Mouse (Mus musculus) adrenal gland (tissue): ENCODE results near the gene Lrmda.

Experiments
- intact Hi-C: fragments of 180-260 bp; cut with DNase I; formaldehyde crosslinking; loops from one replicate; pipeline ENCODE4 v1.15.1; 2025

The Lrmda gene

DNA sequence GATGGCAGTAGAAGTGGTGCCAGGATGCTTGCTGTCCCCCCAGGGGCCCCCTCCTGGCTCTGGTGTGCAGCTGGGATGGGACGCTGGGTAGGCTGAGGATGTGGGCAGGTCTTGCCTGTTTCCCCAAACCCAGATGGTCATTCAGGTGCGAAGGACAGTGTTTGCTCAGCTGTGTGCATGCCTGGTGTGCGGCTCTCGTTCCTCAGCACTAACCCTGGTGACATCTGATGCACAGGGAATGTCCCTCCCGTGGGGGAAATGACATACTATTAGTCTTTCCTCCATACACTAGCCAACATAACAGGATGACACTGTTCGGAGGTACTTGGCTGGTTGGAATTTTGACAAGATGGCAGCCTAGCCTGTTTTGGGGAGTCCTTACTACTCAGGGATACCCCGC is 69.8 kb downstream of the Lrmda start:
- intact Hi-C loops: no loop called here

DNA sequence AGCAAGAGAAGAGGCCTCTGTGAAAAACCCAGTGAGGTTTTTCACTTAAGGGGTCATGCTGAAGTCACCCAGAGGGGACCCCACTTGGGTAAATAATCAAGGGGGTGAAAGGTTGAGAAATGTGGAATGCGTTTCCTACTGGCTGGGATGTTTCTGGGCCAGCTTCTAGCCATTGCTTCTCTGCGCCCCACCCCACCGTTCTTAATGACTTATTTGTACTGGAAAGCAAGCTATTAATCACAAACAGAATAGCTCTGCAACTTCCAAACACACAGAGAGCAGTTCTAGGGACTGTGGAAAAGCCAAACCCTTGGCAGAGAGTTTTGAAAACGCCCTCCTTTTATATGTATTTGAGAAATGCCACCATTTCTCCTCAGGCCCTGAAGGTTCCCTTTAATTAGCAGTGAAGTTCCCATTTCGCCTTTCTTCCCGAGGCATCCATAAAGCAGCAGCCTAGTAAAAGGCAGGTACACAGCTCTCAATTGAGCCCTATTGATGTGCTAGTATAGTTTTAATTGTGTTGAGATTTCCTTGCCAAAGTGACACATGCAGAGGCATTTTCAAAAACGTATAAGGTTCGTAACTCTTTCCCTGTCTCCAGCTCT is 70.5 kb downstream of the Lrmda start:
- intact Hi-C loops: no loop called here

DNA sequence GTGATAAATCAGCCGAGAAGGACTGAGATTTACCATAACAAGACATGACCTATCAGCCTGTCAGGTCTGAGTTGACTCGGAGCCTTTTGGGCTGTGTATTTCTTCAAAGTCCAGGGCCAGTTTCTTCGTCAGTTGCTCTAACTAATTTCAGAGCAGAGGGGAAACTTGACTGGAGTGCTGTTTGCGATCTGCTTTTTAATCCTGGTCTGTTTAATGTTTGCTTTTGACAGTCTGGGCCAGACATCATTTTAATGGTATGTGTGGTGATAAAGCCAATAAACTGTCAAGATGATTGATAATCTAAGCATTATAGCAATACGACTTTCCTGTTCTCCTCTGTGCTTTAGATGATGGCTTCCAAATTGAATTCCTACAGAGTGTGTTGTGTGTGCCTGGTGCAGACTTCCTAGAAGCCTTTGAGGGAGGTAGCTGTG is 71.3 kb downstream of the Lrmda start:
- intact Hi-C loops: no loop called here

DNA sequence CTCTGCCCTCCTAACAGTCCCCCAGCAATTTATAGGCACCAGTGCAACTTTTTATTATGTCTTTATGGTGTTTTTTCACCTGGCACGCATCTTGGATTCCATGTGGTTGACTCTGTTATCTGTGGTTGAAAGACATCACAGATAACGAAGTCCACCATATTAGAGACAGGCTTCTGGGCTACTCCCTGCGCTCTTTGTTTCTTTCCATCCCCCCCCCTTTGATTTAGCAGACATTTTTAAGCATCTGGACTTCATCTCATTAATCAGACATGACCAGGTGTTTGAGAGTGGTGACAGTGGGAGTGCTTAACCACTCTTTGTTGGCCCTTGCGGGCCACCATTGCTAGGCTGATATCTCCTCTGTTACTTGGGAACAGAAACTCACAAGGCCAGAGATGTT is 71.8 kb downstream of the Lrmda start:
- intact Hi-C loops: no loop called here

DNA sequence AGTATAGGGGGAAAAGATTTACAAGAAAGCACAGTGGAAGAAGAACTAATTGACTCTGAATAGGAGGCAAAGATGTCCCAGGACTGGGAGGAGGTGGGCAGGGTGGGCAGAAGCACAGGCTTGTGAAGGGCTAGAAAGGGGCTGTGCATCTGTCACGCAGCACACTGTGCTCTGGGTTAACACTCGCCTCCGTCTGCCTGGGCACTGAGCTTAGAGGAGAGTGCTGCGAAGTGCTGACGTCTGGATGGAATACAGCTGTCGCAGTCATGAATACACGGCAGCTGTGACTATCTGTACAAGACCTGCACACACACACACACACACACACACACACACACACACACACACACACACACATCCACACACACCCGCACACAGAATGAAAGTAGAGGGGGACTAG is 73.6 kb downstream of the Lrmda start:
- intact Hi-C loops: no loop called here

DNA sequence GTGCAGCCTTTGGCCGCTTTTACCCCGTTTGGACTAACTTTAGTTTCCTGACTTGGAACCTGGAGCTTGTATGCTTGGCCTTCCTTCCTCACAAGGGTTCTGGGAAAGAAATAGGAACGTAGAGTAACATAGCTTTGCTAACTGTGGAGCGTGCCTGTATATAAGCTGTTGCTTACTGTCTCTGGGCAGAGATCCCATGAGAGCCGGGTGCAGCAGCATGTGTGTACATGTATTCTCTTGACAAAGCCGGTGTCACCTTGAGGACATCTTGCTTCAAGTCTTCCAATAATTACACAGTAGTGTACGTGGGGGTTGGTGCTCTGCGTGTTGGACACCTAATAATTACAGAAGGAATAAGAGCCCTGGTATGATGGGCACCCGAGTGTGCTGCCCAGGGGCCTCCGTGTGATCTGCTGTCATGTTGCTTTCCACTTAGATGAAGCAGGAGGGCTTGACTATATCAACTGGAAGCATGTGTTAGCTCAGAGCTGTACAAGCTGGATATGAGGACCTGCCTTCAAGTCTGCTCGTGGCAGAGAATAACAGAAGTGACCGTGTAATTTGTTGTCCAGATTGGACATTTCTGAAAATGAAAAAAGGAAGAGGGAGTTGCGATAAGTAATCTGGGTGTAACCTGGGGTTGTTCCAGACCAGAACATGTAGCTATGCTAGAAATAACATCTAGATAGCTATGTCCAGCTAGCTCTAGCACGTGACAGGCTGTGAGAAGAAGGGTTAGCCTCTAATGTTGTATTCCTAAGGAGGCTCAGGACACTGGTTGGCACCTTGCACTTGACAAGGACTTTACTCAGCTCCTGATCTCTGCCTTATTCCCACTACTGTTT is 82.7 kb downstream of the Lrmda start:
- intact Hi-C loops: no loop called here

DNA sequence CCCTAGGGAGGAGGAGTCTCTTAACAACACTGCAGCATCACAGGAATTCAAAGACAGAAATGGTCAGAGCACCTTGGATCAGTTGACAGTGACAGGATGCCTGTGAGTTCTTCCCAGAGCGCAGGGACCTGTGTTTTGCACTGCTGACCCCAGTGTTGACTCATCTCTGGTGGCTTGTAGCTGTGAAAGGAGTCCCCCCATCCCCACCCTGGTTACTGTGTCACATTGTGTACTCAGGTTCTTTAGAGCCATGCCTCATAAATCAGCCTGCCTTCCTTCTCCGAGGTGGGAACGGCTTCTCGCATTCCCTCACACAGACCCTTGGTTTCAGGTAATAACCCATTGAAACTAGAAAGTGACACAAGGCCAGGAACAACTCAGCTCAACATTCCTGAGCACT is 86.3 kb downstream of the Lrmda start:
- intact Hi-C loops: no loop called here

DNA sequence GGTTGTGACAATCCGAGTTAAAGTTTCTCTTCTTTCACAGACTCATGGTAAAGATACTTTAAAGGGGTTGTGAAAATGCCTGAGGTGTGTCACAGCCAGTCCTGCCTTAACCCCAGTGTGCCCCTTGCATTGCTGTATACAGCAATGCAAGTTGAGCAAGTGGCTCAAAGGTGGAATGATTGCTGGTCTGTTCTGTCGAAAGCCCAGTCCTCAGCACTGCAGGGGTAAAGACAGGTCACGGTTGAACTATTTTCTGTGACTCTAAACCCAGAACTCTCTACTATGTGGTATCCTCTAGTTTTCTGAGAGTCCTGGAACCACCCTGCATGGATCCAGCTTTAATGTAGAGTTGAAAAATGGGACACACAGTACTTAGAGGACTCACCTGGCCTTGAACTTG is 87.3 kb downstream of the Lrmda start:
- intact Hi-C loops: no loop called here

DNA sequence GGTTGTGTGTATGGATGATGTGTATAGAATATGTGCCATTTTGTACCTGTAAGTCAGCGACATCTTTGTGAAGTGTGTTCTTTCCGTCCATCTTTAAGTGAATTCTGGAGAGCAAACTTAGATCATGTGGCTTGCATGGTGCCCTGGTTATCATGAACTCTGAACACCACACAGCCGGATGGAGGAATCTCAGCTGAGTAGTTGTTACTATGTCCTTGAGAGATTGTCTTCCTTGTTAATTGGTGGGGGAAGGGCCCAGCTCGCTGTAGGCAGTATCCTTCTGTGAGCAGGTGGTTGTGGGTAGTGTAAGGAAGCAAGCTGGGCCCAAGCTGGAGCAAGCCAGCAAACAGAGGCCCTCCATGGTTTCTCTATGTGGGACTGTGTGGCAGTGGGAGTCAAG is 89.9 kb downstream of the Lrmda start:
- intact Hi-C loops: no loop called here

DNA sequence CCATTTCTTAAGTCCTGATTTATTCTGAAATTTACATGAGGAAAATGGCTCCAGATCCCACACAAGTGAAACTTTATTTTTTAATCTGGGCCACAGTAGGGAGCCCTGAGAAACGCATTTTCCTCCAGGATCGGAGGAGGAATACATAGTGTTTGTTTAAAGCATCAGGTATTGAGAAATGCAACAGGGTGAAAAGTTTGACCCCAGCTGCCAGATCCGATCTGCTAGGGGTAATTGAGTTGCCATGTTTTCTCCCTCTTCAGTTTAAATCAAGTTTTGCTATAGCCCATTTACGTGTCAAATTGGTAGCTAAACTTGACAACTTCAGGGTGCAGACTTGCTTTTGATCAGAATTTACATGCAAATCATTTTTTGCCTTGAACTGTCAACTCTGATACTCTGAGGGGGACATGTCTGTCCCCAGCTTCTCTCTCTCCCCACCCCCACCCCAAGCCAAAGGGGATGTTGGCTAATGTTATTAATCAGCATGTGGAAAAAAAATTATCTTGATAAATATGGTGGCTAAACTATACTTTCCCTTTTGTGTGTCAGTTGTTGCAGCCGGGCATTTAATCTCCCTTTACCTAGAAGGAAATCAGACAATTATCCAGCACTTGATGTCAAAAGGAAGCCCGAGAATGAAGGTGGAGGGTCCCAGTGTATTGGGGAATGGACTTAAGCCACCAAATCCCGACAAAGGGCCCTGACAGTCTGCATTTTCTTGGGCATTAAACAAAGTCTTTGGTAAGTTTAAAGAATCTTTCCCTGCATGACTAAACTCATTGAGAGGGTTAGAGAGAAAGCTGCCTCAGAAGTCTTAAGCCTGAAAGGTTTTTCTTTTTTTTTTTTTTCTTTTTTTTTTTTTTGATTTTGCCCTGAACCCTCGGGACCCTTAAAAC is 94.2 kb downstream of the Lrmda start:
- intact Hi-C loops: no loop called here

DNA sequence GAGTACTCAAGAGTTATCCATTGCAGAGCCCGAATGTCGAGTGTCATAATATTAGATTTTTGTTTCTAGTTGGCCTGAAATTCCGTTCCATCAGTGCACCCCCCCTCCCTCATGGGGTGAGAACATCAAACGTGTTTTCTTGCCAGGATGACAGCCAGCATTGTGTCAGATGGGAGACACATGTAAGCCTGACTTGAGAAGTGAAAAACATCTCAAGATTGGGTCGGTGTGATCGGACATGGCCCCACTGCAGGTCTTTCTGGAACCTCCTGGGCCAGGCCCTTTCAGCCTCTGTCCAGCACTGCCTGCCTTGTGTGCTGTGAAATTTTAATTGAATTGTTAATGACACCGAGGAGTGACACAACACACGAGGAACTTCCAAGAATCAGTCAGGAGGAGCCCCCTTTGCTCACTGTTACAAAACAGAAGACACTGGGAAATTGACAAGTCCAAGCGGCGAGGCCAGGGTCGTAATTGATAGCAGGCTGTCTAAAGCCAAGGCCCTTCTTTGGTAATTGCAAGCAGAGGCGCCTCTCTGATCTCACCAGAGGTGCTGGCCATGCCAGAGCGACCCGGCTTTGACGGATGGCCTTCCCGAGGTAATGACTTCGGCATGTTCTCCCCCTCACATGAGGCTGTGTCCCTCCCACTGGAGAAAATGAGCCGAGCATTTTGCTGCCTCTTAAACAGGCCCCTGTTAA is 95.3 kb downstream of the Lrmda start:
- intact Hi-C loops: no loop called here

DNA sequence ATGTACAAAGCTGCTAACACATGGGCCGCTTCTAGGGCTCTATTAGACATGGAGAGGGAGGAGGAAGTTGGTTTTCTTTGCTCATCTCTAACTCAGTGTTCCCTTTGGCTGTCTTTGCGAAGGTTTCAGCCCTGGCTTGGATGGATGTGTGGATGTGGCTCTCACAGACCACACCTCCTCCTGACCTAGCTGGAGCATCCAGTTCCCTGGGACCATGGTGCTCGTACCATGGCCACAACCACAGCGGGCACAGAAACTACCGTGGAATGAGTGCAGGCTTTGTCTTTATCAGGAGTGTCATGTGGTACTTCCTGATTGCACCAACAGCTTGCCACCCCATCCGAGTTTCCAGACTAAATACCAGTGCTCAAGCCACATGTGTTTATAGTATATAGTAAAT is 98.6 kb downstream of the Lrmda start:
- intact Hi-C loops: no loop called here

DNA sequence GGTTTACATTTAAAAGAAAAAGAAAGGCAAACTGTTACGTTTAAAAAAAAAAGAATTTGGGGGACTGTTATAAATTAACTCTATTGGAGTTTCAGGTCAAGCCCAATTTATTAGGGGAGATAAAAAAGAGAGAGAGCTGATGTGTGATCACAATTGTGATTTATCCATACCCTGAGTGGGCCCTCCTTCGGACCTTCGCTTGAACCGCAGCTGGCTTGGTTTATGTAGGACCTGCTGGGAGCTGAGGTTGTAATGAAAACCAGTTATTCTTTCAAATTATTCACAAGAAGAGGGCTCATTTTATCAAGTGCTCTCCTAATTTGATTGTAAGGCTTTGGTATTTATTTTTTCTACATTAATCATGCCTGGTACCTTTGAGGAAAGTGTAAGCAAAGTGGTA is 99.0 kb downstream of the Lrmda start:
- intact Hi-C loops: no loop called here

DNA sequence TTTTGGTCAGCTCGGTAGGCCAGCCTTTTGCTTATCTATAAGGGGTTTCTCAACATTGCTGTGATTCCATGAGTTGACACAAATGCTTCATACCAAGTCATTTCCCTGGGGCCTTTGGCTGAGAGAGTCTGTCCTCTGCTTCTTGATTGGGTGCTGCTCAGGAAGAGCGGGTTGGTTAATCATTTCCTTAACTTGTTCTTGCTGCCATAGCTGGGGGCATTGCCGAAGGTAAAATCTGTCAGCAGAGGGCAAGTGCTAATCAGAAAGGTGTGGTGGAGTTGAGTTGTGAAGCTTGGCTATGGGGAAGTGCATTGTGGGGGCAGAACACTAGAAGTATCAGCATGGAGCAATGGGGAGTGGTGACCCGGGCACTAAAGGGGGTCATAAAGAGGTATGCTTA is 106.8 kb downstream of the Lrmda start:
- intact Hi-C loops: no loop called here

DNA sequence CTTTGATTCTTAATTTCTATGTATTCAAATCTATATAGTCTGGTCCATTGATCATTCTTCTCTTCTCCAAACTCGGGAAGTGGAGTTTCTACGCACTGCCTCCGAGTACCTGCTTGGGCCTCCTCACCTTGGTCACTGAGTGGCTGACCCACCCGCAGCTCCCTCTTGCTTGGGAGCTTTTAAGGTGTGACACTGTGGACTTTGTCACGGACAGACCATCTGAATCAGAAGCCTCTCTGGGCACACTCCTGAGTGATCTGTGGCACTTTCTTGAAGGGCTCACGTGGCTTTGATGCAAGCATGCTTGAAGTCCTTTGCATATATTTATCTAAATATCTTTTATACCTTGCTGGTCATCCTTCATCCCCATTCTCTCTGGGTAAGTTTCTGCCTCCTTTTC is 107.3 kb downstream of the Lrmda start:
- intact Hi-C loops: no loop called here

DNA sequence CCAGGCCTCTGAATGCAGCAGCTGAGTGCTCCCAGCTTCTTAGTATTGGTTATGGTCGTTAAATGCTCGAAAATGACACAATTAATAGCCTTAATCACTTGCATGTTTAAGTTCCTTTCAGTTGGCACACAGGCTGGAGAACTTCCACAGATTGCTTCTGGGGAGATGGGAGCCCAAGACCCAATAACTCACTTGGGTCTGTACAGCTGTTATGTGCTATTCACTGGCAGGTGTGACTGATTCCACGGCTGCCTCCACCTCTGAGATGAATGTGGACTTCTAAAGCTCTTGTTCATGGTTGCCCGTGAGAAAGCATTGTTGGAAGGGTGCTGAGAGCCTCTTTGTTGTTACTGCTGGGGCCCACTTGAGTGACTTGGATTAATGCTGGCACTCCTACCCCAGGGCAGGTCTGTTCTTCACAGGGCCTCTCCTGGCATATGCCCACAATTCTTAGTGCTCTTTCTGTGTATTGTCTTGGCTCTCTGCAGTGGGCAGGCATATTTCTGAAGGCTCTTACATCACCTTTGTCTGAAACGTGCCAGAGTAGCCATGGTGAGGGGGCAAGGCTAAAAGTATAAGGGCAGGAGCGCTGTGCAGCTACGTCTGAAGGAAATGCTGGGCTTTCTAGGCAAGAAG is 111.6 kb downstream of the Lrmda start:
- intact Hi-C loops: no loop called here

DNA sequence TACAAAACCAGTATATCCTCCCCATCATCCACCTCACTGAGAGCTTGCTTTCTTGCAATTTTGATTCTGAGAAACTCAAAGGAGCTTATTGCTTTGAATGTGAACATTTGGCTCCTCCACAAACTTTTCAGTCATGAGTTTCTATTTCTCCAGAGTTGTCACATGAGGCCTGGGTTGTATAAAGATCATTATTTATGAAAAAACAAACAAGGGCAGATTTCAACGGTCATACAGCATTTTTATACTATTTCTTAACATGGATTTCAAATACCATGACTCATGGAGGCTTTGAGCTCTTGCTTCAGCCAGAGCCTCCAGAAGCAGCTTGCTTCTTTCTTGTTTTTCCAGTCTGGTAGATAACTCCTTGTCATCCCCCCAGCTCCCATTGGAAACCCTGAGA is 119.8 kb downstream of the Lrmda start:
- intact Hi-C loops: no loop called here

DNA sequence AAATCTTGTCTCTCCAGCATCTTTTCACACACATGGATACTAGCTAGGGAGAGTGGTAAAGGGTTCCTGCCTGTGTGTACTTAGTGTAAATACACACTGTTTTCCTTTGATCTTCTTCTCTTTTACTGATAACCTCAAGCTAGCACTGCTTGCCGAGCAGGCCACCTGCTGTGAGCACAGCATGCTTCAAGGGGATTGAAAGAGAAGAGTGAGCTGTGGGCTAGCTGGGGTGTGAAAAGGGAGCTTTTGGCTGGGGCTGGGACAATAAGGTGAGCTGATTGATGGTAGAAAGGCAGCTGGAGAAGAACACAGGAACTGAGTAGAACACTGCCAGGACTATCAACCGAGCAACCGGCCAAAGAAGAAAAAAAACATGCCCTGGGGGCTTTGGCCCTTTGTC is 124.5 kb downstream of the Lrmda start:
- intact Hi-C loops: no loop called here

DNA sequence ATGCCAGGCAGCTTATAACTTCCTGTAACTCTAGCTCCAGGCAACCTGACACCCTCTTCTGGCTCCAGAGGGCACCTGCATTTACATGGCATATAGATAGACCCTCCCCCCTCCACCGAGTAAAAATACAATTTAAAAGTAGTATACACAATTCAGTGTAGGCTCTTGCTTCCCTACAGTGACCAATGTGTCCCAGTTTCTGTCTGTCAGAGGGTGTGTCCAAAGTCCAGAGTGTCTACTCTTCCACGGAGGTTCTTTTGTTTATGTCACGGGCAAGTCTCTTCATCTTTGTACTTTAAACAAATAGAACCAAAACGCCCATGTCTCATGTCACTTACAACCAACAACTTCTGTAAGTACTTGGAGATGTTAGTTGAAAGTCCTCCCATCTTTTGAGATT is 126.4 kb downstream of the Lrmda start:
- intact Hi-C loops: no loop called here

DNA sequence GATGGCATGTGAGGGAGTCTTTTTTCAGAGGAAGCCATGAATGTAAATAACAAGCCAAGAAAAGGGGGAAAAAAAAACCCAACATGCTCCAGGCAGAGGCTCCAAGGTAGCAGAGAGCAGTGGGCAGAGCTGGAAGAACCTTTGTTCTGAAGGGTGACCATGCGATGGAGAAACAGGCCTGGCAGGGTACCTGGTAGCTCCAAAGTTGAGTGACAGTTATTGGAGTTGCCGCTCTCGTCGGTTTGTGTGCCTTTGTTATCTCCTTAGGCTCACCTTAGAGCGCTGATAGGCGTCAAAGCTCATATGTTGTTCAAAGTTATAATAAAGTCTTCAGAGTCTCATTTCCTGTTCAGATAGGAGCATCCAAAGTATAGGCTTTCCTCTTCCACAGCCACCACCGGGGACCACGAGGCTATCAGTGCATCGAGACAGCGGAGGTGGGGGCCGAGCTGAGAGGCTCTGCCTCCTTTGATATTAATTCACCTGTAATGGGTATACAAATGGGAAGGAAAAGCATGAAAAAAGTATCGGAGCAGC is 127.1 kb downstream of the Lrmda start:
- intact Hi-C loops: no loop called here
